Comparison of ENCODE assay signal across 20 mouse cellular contexts in the genomic region with DNA sequence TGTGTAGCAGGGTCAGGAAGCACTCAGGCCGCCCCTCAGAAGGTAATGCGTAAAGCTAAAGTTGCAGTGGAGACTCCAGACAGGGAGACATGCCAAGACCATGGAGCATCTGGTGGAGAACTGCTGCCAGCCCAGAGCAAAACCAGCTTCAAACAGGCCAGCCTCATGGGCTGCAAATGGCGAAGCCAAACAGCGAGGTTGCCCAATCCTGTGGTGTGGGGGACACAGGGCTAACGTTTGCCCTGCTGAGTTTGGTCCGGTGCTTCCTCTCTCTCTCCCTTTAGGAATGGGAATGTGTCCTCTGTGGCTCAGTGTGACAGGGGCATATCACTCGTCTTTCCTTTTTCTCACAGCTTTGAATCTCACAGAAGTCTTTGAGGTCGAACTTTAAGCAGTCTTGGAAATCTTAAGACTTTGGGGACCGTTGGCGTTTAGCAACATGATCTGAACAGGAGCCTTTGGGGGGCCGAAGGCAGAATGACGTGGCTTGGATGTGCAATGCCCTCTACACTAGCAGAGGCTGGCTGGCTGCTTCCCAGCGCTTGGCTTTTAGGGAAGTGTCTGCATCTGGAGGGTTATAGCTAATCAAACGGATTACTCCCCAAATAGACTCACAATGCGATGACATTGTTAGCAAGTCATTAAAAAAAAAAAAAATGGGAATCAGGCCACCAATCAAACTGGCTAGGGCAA. TPM values are rescaled to one million over a fixed set of nuclear protein-coding genes. Genes with fewer than 3 reads are reported as not detected.
DNase-seq lines count a peak whose midpoint lies in the region; ATAC-seq lines count a peak whose summit lies in the region.
"Had no signal": no experiment of that assay in that cellular context is flagged by ENCODE, and none has a peak within 500 bp of the region (broad histone marks: within the 10 kb centered on the region; RNA-seq: fewer than 3 reads in every experiment).

No protein-coding gene starts in this region.

- DNase-seq in NIH3T3 (ENCODE audit: low read depth): peak; percentile 30
- DNase-seq in kidney, postnatal 4 days: no peak
- DNase-seq in ovary, postnatal 14 days (ENCODE audit: low spot score): no peak
- no peak for DNase-seq in gastrocnemius, postnatal 10 days
- DNase-seq: adrenal gland, adult 2 months; adrenal gland, postnatal 10 days; adrenal gland, postnatal 25 days; cerebellum, adult 11 months; cerebellum, adult 18-20 months; cerebellum, adult 8-10 months; cerebellum, adult 9-11 months; cerebellum, postnatal 14 days; cerebellum, postnatal 36 days had no signal

- peak; percentile 30; the same call in 1 of the 2 replicates for ATAC-seq in common myeloid progenitor, adult 5-6 weeks (replicated peaks; ENCODE audit: low read depth, poor library complexity, severe bottlenecking)
- peak; percentile 81 for ATAC-seq in granulocyte monocyte progenitor cell, adult 5-6 weeks (replicated peaks; ENCODE audit: poor library complexity, severe bottlenecking)
- ATAC-seq in megakaryocyte progenitor cell, adult 5-6 weeks (replicated peaks; ENCODE audit: poor library complexity): peak; percentile 78
- ATAC-seq: activated CD4-positive, CD25-positive, alpha-beta regulatory T cell, adult 4 months; forebrain, embryonic 14.5 days; forebrain, embryonic 16.5 days; Patski had no signal

RNA-seq across cellular contexts. Expression of gene Wipf1, which starts 6.7 kb away (rescaled TPM):
- total RNA-seq in common myeloid progenitor, adult 5-6 weeks (2017): 13.2 and 22.9 TPM in 2 replicates
- total RNA-seq in granulocyte monocyte progenitor cell, adult 5-6 weeks (2014; fragmentation: Nextera tagmentation): 34.1 and 36.1 TPM in 2 replicates
- 12.2 and 17.3 TPM in 2 replicates for total RNA-seq in granulocyte monocyte progenitor cell, adult 5-6 weeks (2017)
- 33.6 and 39.1 TPM in 2 replicates for total RNA-seq in megakaryocyte progenitor cell, adult 5-6 weeks (2015)
- total RNA-seq in megakaryocyte progenitor cell, adult 5-6 weeks (2017): 12.7 and 13.7 TPM in 2 replicates
- 10 to 100 TPM; 21.5 to 27.6 TPM for total RNA-seq in gastrocnemius, postnatal 10 days (2021)

RNA-seq across cellular contexts. Expression of gene Chrna1, which starts 43.9 kb away (rescaled TPM):
- total RNA-seq in common myeloid progenitor, adult 5-6 weeks (2017): not detected in 2 replicates
- total RNA-seq in granulocyte monocyte progenitor cell, adult 5-6 weeks (2014; fragmentation: Nextera tagmentation): not detected in 2 replicates
- not detected in 2 replicates for total RNA-seq in granulocyte monocyte progenitor cell, adult 5-6 weeks (2017)
- 0.02 TPM in 1 of 2 replicates, not detected in the other for total RNA-seq in megakaryocyte progenitor cell, adult 5-6 weeks (2015)
- total RNA-seq in megakaryocyte progenitor cell, adult 5-6 weeks (2017): not detected in 2 replicates
- total RNA-seq in gastrocnemius, postnatal 10 days (2021): 10 to 100 TPM; 31.7 to 37.0 TPM
- total RNA-seq: adrenal gland, adult 2 months; adrenal gland, postnatal 25 days had no signal

Comparison
In these comparisons a context has a peak if more than half of its experiments do, and no peak if none do; other contexts are left out.
1. ATAC-seq: peak in every context shown above with its lines; median percentile 81 in granulocyte monocyte progenitor cell, adult 5-6 weeks; 78 in megakaryocyte progenitor cell, adult 5-6 weeks; 30 in common myeloid progenitor, adult 5-6 weeks.
2. RNA of gene Chrna1, which starts 43.9 kb away (total RNA-seq): 31.7 to 37.0 TPM in gastrocnemius, postnatal 10 days; 0.02 TPM in megakaryocyte progenitor cell, adult 5-6 weeks, not detected in common myeloid progenitor, adult 5-6 weeks and not detected in granulocyte monocyte progenitor cell, adult 5-6 weeks; every median in the first group is over 10 times any median in the second.